Comparison of ENCODE assay signal across 20 mouse cellular contexts in genomic region chr10:117419577-117420290, GRCm38 (mm10).
"Had no signal": no experiment of that assay in that cellular context is flagged by ENCODE, and none has a peak within 500 bp of the region (broad histone marks: within the 10 kb centered on the region; RNA-seq: fewer than 3 reads in every experiment).

No protein-coding gene starts in this region.

- H3K4me3 ChIP-seq: limb, embryonic 12.5 days; limb, embryonic 15.5 days; lung, embryonic 15.5 days; myocyte had no signal

- H3K36me3 ChIP-seq: limb, embryonic 12.5 days; limb, embryonic 15.5 days; lung, embryonic 15.5 days; midbrain, embryonic 13.5 days; neural tube, embryonic 13.5 days; stomach, embryonic 15.5 days had no signal

- H3K27ac ChIP-seq: limb, embryonic 12.5 days; limb, embryonic 15.5 days; liver, embryonic 14.5 days; lung, embryonic 15.5 days; midbrain, embryonic 13.5 days; neural tube, embryonic 13.5 days; stomach, embryonic 15.5 days had no signal

- H3K9me3 ChIP-seq: limb, embryonic 15.5 days; lung, embryonic 15.5 days; midbrain, embryonic 13.5 days; neural tube, embryonic 13.5 days; stomach, embryonic 15.5 days had no signal

- DNase-seq: kidney, adult 18-20 months; kidney, adult 9 months; kidney, postnatal 14 days; kidney, postnatal 4 days; left cerebral cortex, postnatal 4 days; lung, adult 18-20 months; lung, postnatal 10 days; lung, postnatal 36 days; retina, postnatal 1 day; right cerebral cortex, postnatal 25 days; spleen, adult 18-20 months; thymus, postnatal 25 days had no signal

- H3K27me3 ChIP-seq: lung, embryonic 15.5 days; stomach, embryonic 15.5 days had no signal
